Mouse (Mus musculus) ES-E14 (cell line): ENCODE measurements around the gene Sult4a1. TPM values are rescaled to one million over a fixed set of nuclear protein-coding genes. Genes with fewer than 3 reads are reported as not detected.
"Not testable (repeated sequence)": the region's sequence is repeated elsewhere in the genome, so short reads cannot be mapped to it uniquely, and the experiment has no call there.

Source experiments
- DNase-seq: peaks from one replicate; pipeline ENCODE4 v3.0.0-alpha.2; 2013; ENCODE audit warnings: low read depth, low spot score
- H3K27ac ChIP-seq: 2 replicates; pipeline ENCODE4 v1.5.1; 2012; ENCODE audit warnings: low read depth, mild to moderate bottlenecking, low read length, moderate library complexity, mixed read lengths; ENCODE audit not compliant: poor library complexity, insufficient read depth, severe bottlenecking
- H3K36me3 ChIP-seq: 2 replicates; pipeline ENCODE4 v1.6.1; 2012; ENCODE audit warnings: mild to moderate bottlenecking, low read length, moderate library complexity, mixed read lengths; ENCODE audit not compliant: control insufficient read depth, poor library complexity, insufficient read depth, severe bottlenecking
- H3K4me1 ChIP-seq, 2 experiments: fragments of 150-350 bp in 1 of 2; sonication (generic) in 1 of 2; 2 replicates each; pipeline ENCODE4 v1.6.1; 2012; ENCODE audit warnings: low read length in 2 of 2, mild to moderate bottlenecking in 1 of 2, mixed read lengths in 1 of 2; ENCODE audit not compliant: control insufficient read depth in 2 of 2, insufficient read depth in 2 of 2, poor library complexity in 1 of 2
- H3K4me3 ChIP-seq, 2 experiments: fragments of 150-350 bp in 1 of 2; sonication (generic) in 1 of 2; 2 replicates each; pipeline ENCODE4 v1.5.1; 2012; ENCODE audit warnings: low read length in 2 of 2, low read depth in 1 of 2, mild to moderate bottlenecking in 1 of 2, mixed read lengths in 1 of 2; ENCODE audit not compliant: insufficient read depth in 1 of 2, poor library complexity in 1 of 2, severe bottlenecking in 1 of 2
- H3K9ac ChIP-seq: 2 replicates; pipeline ENCODE4 v1.6.1; 2012; ENCODE audit warnings: low read depth, mild to moderate bottlenecking, low read length, mixed read lengths; ENCODE audit not compliant: poor library complexity, insufficient read depth, severe bottlenecking
- H3K9me3 ChIP-seq: fragments of 150-350 bp; sonication (generic); 2 replicates; pipeline ENCODE4 v1.6.1; 2012; ENCODE audit warnings: low read depth, mild to moderate bottlenecking, low read length; ENCODE audit not compliant: control insufficient read depth, insufficient read depth
- CHD2 ChIP-seq: IDR thresholded peaks from 2 replicates; pipeline ENCODE4 v1.6.1; 2014; ENCODE audit warnings: mild to moderate bottlenecking, low read depth, low read length, inconsistent platforms
- HCFC1 ChIP-seq: IDR thresholded peaks from 2 replicates; pipeline ENCODE4 v1.6.1; 2012; ENCODE audit warnings: low read length, inconsistent platforms, borderline replicate concordance; ENCODE audit not compliant: insufficient read depth
- MAFK ChIP-seq: IDR thresholded peaks from 2 replicates; pipeline ENCODE4 v1.6.1; 2014; ENCODE audit warnings: mild to moderate bottlenecking, low read depth, low read length, inconsistent platforms; ENCODE audit not compliant: insufficient read depth
- ZC3H11A ChIP-seq: IDR thresholded peaks from 2 replicates; pipeline ENCODE4 v1.6.1; 2012; ENCODE audit warnings: low read depth, mild to moderate bottlenecking, inconsistent platforms, low read length, borderline replicate concordance
- ZNF384 ChIP-seq: IDR thresholded peaks from 2 replicates; pipeline ENCODE4 v1.6.1; 2012; ENCODE audit warnings: low read depth, low read length, inconsistent platforms
- in situ Hi-C, 2 experiments: fragments of 600-800 bp; cut with MboI; formaldehyde crosslinking; loops; one replicate each; pipeline ENCODE4 v1.15.1; 2025; ENCODE audit warnings: low sequenced_read_pairs in 2 of 2, inconsistent platforms in 1 of 2; ENCODE audit not compliant: unreplicated experiment in 2 of 2
- total RNA-seq: library from RNA; depleted of rRNA; stranded (reverse); fragments of 300-350 nt; gene quantifications from 2 replicates; pipeline ENCODE4 v1.2.3, GENCODE M21; 2012

The Sult4a1 gene
- total RNA-seq, 1 experiment = 40.5 TPM

GRCm38 (mm10) chr15:84108899-84109298, 3.3 kb upstream of the Sult4a1 start:
- Histone ChIP-seq H3K4me3 (no peak overlapping the region), H3K9me3 (no peaks in the 10 kb centered on the region), H3K9ac (no peak overlapping the region), H3K36me3 (no peaks in the 10 kb centered on the region), H3K27ac (no peak overlapping the region), H3K4me1 (peaks cover 0 to 4% of the 10 kb centered on the region in 2 experiments; a peak in 2 of 4 replicates)
- in situ Hi-C loops = no loop called here
- no peak for DNase-seq
- no peak for TF ChIP-seq MAFK
- no peak for TF ChIP-seq CHD2
- no peak for TF ChIP-seq ZNF384
- no peak for TF ChIP-seq HCFC1
- TF ChIP-seq ZC3H11A = no peak

GRCm38 (mm10) chr15:84105924-84106500, 458 bp upstream of the Sult4a1 start:
- in situ Hi-C loops = no loop called here
- TF ChIP-seq MAFK (no peak), ZC3H11A (no peak), ZNF384 (no peak), CHD2 (no peak), HCFC1 (no peak)
- H3K27ac ChIP-seq = no peak overlapping the region
- H3K36me3 ChIP-seq = no peaks in the 10 kb centered on the region; the same call in 1 of the 2 replicates
- no peaks in the 10 kb centered on the region for H3K9me3 ChIP-seq
- peak overlapping the region; percentile 81 to 89 for H3K4me3 ChIP-seq
- peaks cover 0 to 7% of the 10 kb centered on the region in 2 experiments; a peak in 2 of 4 replicates for H3K4me1 ChIP-seq
- H3K9ac ChIP-seq = peak overlapping the region; percentile 46; the same call in 1 of the 2 replicates
- no peak for DNase-seq

- no peaks in the 10 kb centered on the region; the same call in 1 of the 2 replicates for H3K36me3 ChIP-seq
- in situ Hi-C loops = no loop called here
- DNase-seq = no peak
- H3K4me1 ChIP-seq = peaks cover 0 to 7% of the 10 kb centered on the region in 2 experiments; a peak in 2 of 4 replicates
- no peaks in the 10 kb centered on the region for H3K9me3 ChIP-seq
- H3K27ac ChIP-seq = no peak overlapping the region
- no peak overlapping the region for H3K9ac ChIP-seq
- peak overlapping the region; percentile 81 to 89 for H3K4me3 ChIP-seq
- TF ChIP-seq HCFC1 (no peak), CHD2 (no peak), ZC3H11A (no peak), ZNF384 (no peak), MAFK (no peak)
Measured at GRCm38 (mm10) chr15:84104626-84105025, 928 bp downstream of the Sult4a1 start.

- in situ Hi-C loops, DNase-seq, H3K27ac ChIP-seq, H3K4me3 ChIP-seq, H3K9me3 ChIP-seq, H3K36me3 ChIP-seq, H3K9ac ChIP-seq, H3K4me1 ChIP-seq: not testable (repeated sequence)
Measured at GRCm38 (mm10) chr15:84097536-84097935, 8.0 kb downstream of the Sult4a1 start.

- DNase-seq = no peak
- Histone ChIP-seq H3K4me1 (no peaks in the 10 kb centered on the region), H3K9ac (no peak overlapping the region), H3K4me3 (no peak overlapping the region), H3K36me3 (no peaks in the 10 kb centered on the region), H3K27ac (no peak overlapping the region), H3K9me3 (no peaks in the 10 kb centered on the region)
- TF ChIP-seq ZNF384 (no peak), ZC3H11A (no peak), HCFC1 (no peak), CHD2 (no peak), MAFK (no peak)
- in situ Hi-C loops = no loop called here
Measured at GRCm38 (mm10) chr15:84096051-84096450, 9.5 kb downstream of the Sult4a1 start.
